Mouse (Mus musculus): ENCODE results near the gene Wdr43.

Wdr43 gene

DNA sequence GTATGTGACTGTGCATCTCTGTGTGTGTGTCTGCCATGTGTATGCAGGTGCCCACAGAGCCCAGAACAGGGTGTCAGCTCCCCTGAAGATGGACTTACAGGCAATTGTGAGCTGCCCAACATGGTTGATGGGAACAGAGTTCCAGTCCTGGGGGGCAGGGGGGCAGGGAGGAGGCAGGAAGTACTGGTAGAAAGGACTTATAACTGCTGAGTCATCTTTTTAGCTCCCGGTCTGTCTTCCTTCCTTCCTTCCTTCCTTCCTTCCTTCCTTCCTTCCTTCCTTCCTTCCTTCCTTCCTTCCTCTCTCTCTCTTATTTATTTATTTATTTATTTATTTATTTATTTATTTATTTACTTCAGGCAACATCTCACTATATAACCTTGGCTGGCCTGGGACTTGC, 48.5 kb downstream of the Wdr43 start:
- no peak for DNase-seq

DNA sequence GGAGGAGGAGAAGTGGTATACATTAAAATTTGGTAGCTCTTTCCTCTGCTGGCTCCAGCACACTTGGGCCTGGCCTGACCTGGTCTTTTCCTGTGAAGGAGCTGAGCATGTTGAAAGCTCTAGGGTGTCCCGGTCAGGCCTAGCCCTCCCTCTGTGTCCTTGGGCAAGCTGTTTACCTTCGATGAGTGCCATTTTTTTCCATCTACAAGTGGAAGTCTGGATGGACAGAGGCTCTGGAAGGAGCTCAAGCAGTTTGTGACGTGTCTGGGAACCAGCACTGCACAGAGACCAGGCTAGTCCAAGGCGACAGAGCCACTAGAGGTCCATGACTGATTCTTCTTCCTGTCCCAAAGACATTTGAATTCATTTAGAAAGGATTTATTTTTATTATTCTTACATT, 49.5 kb downstream of the Wdr43 start:
- no peak for DNase-seq

DNA sequence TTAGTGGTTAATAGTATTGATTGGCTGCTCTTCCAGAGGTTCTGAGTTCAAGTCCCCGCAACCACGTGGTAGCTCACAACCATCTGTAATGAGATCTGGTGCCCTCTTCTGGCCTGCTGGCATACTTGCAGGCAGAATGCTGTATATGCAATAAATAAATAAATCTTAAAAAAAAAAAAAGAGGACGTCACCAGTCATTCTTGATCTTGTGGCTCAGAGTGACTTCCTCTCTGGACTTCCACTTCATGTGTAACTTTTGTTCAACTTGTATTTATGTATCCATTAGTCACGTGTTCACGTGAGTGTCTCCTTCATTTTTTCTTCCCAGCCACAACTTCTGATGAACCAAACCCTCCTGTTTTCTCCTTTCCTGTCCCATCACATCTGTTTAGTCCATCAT, 53.8 kb downstream of the Wdr43 start:
- no peak for DNase-seq

DNA sequence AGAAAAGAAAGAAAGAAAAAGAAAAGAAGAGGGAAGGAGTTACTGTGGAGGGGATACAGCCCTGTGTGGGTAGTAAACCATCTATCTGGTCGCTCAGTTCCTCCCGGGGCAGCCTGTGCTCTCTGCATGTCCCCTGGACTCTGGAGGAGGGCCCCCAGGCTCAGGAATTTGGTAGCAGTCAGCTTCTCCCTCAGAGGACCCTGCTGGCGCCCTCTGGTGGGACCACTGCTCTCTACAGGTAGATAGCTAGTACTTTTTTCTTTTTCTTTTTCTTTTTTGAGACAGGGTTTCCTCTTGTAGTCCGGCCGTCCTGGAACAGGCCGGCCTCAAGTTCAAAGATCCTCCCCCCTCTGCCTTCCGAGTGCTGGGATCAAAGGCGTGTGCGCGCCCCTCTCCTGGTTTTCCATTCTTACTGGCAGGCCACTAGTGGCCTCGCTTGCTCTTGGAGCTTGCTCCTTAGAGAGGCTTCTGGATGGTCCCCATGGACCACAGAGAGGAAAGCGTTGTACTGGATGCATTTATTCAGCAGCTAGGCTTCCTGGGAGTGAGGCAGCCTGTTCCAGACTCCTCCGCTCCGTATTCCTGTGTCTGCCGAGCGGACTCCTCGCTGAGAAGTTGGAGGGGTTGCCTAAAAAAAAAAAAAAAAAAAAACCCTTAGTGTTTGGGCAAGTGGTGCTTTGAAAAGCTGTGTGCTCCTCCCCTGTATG, 56.3 kb downstream of the Wdr43 start:
- DNase-seq: peak; percentile 44

DNA sequence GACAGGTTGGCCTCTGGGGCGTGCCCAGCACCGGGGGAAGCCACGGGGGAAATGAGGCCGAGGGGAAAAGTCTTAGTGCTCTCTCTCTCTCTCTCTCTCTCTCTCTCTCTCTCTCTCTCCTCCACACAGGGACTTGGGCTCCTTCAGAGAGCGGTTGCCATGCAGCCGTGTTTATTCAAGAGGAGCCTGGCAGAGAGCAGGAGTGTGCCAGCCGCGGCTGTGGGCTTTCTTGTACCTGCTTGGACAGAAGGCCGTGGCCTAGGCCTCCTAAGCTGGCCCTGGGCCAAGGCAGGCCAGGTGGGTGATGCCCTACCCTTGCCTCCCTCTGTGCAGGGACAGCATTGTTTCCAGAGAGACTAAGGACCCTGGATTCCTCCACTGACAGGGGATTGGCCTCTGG, 57.4 kb downstream of the Wdr43 start, which contains the start of gene Togaram2:
Togaram2 (plus strand) TSS at position 170 of the 400 bp plus-strand sequence.
- DNase-seq: no peak

DNA sequence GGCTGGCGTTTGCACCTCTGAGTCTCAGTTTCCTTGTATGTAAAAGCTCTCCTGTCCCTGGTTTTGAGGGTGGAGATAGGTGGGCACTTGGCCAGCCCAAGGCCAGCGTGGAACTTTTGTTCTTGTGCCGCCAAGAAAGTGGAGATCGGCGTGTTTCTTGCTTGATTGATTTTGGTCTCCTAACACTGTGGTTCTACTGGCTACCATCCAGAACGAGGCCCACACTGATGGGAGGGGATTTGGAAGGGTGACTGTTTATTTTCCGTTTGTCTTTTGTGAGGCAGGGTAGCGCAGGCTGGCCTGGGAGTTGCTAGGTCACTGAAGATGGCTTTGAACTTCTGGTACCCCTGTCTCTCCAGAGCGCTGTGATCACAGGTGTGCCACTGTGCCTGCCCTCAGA, 58.2 kb downstream of the Wdr43 start:
- DNase-seq: no peak

DNA sequence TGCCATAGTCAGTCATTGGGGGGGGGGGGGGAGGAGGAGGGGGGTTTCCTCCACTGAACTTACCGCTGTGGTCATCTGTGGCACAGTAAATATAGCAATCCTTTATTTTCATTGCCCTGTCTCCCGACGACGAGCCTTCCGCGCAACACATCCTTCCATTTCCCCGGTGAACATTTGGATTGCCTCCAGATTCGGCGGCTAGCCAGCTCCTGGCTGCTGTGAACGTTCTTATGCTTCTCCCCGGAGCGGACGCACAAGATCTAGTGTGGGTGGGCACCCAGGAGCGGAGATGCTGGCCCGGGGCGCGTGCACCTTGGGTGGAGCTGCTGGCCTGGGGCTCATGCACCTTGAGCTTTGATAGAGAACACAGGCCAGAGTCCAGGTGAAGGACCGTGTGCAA, 59.2 kb downstream of the Wdr43 start:
- DNase-seq: no peak

DNA sequence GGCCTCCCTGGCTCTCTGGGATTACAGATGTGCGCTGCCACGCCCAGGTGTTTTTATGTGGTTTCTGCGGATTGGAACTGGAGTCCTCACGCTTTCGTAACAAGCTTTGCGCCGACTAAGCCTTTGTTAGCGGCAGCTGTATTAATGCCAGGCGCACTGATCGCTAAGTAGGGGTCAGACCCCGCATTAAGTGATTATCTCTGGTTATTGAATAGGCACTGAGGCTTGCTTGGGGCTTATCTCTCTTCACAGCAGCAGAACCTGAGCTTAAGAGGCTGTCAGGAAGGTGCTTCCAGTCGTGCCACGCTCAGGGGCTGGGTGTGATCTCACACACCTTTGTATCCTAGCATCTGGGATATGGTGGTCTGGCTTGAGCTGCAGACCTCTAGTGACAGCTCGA, 66.0 kb downstream of the Wdr43 start:
- DNase-seq: no peak

DNA sequence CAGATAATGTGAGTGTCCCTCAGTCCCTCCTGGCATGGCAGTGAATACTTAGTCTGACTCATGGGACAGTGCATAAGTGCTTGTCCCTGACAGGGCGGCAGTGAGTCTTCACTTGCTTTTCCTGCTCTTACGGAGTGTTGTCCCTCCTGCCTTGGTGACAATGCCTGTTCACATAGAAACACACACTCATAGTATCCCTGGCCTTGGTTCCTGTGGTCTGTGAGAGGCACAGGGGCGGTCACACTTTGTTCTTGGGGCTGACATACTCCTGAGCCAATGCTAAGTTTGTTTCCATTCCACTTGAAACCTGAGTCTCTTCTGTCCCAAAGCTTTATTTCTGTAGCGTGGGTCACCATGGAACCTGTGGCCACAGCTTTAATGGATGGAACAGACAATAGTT, 66.7 kb downstream of the Wdr43 start:
- DNase-seq: no peak

DNA sequence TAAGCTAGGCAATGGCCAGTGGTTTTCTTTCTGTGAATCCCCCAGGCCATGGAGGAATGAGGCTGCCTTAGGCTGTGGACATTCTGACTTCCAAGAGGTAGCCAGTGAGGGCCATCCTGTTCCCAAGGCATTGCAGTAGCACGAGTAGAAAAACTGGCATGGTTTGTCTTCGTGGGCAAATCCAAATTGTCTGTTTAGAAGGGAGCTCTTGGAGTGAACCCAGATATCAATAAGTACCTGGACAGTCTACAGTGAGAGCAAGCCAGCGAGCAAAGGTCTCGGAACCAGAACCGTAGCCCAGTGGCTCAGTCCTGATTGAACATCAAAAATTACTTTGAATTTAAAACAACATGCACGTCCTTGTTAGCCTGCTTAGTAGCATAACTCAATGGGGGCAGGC, 67.6 kb downstream of the Wdr43 start:
- no peak for DNase-seq

DNA sequence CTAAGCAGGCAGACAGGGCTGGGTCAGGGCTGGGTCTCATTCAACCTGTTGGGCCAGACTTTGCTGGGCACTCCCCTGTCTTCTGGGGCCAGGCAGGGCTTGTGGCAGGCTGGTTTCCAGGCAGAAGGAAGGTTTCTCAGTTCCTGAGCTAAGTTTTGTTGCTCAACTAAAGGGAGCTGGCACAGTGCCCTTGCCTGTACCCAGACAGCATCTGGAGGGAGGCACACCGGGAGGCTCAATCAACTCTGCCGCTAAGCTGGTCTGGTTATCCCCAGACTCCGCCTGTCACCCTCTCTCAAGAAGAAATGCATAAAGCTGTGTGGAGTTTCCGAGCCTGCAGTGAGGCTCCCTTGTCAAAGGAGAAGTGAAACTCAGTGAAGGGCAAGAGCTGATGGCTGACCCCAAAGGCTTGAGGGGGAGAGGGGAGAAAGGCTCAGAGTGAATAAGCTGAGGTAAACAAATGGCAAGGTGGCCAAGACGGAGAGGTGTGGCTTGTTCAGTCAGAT, 68.5 kb downstream of the Wdr43 start:
- no peak for DNase-seq

DNA sequence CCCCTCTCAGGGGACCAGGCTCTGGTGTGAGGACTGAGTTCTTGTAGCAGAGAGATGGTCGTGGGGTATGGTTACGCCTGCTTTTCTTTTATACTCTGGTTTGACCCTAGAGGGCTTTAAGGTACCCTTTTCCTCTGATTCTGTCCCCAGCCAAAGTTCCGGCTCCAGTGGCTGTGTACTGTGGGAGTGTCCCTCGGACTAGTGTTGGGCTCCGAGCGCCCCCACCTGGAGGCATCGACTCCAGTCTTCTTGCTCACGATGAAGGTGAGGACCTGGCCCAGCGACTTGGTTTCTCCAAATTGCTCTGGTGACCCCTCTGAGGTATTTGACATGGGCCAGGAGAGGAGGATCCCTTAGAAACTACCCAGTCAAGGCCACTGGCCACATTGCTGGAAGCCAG, 71.7 kb downstream of the Wdr43 start:
- no peak for DNase-seq

DNA sequence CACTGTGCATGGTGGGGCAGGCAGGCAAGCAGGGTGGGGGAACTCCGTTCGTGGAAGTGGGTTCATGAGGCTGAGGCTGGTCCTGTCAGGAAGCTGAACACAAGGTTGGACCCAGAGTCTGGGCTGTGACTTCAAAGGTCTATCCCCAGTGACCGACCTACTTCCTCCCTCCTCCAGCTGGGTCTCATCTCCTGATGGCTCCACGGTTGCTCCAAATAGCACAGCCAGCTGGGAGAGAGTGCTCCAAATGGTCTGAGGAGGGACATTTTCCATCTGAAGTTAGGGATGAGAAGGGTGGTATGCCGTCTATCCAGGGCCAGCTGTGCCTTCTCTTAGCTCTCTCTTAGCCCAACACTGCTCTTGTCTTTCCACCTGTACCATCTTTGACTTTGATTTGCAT, 74.2 kb downstream of the Wdr43 start:
- peak; percentile 28 for DNase-seq

DNA sequence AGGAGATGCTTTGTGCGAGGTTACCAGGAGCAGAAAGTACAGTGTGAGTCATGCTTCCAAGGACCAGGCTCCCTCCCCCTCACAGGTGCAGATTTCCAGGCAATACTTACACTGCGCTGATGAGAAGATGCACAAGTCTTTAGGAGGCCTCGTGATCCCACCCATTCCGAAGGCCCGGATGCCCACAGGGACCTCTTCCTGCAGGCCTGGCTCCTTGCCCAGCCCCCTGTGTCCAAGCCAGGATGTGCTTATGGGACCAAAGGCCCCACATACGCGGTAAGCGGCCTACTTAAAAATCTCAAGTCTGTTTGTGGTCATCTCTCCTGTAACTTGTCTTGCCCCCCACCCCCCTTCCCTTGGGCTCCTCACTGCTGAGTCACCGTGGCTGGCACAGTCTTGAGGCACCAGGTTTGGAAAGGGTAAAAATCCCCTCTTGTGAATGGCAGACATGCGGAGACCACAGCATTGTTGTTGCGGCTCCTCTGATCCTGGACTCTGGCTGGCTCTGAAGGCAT, 75.7 kb downstream of the Wdr43 start:
- DNase-seq: no peak

DNA sequence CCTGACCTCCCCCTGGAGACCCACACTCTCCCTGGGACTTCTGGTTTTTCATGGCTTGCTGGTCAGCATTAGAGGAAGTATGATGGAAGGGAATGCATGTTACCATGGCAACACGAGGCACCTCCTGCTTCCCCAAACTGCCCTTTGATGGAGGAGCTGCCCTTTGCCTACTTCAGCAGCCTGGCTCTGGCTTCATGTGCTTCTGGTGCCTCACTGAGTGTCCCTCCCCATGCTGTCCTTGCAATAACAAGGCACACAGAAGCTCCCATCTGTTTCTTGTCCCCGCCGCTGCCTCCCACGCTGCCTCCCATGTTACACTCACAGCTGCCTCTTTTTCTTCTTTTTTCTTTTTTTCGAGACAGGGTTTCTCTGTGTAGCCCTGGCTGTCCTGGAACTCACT, 77.6 kb downstream of the Wdr43 start:
- no peak for DNase-seq

DNA sequence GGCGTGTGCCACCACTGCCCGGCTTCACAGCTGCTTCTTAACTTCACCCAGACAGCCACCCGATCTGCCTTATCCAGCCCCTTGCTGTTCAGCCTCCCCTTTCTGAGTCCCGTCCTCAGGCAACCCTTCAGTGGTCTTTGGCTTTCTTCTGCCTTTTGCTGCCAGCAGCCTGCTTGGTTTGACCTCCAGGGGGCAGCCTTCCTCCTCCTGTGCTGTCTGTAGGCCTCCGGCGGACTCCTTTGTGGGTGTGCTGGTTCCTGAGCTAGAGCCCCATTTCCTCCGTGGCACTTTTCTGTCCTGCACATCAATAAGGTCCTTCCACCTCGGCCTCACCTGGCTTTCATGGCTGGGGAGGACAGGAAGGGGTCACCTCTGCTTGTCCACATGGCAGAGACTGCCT, 78.1 kb downstream of the Wdr43 start:
- peak; percentile 23 for DNase-seq

DNA sequence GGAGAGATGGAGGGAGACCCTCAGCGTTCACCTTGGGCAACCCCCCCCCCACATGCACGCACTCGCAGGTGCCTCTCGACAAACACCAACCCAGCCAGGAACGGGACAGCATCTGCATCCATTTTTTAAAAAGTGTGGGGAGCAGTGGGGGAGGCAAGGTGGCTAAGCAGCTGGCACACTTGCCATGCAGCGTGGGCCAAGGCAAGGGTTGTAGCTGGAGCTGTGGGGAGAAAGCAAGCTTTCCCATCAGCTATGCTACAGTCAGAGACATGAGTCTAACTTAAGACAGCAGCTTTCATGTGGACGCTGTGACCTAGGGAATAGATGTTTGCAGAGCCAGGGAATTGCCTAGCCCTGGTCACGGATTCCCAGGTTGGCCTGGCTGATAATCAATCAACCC, 79.5 kb downstream of the Wdr43 start:
- DNase-seq: no peak

DNA sequence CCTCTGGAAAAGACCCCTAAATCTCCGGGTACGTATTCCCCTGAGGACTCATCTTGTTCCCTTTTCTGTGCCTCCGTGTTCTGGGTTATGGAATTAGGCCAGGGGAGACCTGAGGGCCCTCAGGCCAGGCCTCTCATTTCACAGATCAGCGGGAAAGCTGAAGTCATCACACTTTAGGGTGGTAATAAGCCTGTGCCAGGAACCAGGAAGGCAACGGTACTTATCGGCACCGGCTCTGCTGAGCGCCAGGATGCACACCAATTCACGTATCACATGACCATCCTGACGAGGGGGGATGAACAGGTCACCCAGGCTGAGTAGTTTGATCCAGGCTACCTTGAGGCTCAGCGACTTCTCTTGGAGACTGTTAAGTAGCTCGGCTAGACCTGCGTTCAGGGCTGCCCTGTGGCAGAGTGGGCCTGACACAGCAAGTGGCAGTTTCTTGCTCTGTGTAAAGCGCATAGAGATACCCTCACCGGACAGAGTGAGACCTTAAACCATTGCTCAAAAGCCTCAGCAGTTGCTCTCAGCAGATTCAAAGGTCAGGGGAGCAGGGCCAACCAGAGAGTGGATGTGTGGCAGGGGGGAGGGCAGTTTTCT, 80.1 kb downstream of the Wdr43 start:
- DNase-seq: no peak

DNA sequence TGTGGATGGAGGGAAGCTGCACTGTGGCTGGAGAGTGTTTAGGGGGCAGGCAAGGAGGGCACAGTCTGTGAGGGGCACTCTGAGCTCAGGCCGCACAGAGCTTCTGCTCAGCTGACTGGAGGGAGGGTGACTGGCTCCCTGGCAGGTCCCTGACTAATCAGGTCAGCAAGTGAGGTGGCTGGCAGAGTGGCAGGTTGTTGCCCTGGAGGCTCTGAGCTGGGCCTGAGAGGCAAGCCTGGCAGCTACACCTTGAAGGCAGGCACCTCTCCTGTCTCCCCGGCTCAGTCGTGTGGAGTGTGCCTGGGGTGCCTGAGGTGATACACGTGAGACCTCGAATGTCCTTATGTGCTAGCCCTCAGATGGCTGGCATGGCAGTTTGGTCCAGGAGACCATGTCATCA, 80.7 kb downstream of the Wdr43 start:
- no peak for DNase-seq

DNA sequence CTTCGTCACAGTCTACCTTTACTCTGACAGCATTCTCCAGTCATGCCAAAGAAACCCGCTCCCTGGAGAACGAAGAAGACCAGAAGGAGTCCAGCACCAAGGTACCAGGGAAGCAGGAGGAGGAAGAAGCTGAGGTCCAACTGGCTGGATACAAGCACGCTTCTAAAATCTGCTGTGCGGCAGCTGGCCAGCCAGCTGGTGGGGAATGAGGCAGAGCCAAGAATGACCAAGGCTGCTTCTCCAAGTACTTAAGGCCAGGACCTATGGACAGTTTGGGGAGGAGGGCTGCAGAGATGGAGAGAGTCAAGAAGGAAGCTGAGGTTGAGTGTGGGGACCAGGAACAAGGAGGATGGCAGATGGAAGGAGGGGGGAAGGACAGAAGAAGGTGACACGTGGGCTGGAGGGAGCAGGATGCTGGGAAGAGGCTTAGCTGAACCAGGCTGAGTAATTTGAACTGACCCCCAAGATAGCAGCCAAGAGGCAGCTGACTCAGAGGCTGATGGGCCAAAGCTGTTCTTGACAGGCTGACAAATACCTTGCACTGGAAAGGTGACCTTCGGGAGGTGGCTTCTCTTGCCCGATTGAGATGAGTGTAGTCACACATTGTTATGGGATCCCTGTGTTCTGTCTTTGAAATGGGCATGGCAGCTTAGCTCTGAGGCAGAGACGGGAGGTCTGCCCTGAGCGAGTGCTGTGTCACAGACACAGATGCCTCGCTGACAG, 82.4 kb downstream of the Wdr43 start:
- DNase-seq: no peak

DNA sequence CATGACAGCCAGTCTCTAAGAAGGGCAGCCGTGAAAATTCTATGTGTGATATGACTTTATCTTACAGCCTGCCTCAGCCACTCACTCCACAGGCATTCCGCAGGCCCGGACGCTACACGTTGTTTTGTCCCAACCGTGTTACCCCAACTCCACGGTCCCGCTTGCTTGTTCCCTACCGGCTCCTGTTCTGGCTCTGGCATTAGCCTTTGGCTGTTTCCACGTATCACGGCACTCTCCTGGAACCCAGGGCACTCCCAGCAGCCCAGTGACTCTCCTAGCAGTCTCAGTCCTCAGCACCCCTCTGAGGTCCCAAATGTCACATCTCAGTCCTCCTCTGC, 82.9 kb downstream of the Wdr43 start:
- no peak for DNase-seq

DNA sequence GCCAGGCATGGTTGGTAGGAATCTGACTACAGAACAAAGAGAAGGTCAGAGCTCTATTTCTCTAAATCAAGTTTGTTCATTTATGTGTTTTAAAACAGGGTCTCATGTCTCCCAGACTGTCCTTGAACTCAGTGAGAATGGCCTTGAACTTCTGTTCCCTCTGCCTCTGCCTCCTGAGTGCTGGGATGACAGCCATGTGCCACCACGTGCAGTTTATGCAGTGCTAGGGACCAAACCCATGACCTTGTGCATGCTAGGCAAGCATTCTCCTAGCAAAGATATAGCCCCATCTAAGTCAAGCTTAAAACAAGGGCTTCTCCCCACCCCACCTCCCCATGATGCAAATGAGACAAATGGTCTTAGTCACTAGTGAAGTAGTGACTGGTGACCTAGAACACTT, 89.4 kb downstream of the Wdr43 start:
- no peak for DNase-seq

DNA sequence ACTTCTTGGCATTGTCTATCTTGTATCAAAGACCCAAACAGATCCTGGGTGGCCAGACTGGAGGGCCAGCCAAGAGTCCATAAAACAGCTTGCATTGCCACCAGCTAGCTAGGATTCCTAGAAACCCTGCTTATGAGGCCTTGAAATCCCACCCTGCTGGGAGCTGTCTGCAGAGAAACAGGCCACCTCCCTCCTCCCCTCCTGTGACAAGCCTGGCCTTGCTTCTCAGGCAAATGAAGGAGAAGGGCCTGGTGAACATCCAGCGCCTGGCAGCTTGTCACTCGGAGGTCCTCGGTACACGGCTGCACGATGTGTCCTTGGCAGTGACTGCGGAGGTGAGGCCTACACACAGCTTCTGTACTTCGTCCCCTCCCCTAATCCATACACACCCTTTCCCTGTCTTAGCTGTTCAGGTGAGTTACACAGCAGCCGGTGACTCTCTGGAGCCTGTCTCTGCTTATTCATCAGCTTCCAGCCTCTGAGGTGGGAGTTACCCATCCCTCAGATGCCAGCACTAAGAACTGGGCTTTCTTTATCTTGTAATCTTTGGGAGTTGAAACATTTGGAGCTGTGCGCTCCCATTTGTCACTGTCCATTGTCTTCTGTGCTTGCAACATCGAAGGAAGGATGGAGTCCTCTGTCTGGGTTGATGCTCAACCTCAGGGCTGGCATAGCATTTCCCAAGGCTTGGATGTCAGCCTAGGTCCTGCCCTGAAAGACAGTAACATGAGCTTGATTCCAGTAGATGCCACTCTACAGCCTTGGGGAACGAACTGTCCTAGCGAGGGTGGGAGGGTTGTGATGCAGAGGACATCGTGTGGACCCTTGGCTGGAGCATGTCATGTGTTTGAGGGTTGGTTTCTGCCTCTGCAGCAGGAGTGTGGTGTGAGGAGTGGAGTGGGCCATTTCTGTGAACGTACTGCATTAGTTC, 90.1 kb downstream of the Wdr43 start:
- no peak for DNase-seq

Data from kidney, adult 9 months (tissue).